Mouse (Mus musculus) midbrain, embryonic 16.5 days (tissue): Measurements from ENCODE around the gene Qsox1. TPM values are rescaled to one million over a fixed set of nuclear protein-coding genes. Genes with fewer than 3 reads are reported as not detected.

Source experiments
- ATAC-seq: fragments of 200-750 bp; cut with Nextera tagmentation; 2 replicates; pipeline ENCODE4 v1.8.0; 2017; ENCODE audit warnings: moderate TSS enrichment
- H3K27ac ChIP-seq: fragments of 300-500 bp; sonication (generic); 2 replicates; pipeline ENCODE4 v1.5.1; 2014; ENCODE audit warnings: mild to moderate bottlenecking, low read length, mixed read lengths
- H3K27me3 ChIP-seq: fragments of 300-500 bp; sonication (generic); 2 replicates; pipeline ENCODE4 v1.6.1; 2014; ENCODE audit warnings: low read depth, low read length, mixed read lengths; ENCODE audit not compliant: control insufficient read depth, insufficient read depth
- H3K36me3 ChIP-seq: fragments of 300-500 bp; sonication (generic); 2 replicates; pipeline ENCODE4 v1.6.1; 2014; ENCODE audit warnings: mild to moderate bottlenecking, low read length, moderate library complexity, mixed read lengths; ENCODE audit not compliant: control insufficient read depth, insufficient read depth
- H3K4me1 ChIP-seq: fragments of 300-500 bp; sonication (generic); 2 replicates; pipeline ENCODE4 v1.6.1; 2014; ENCODE audit warnings: mild to moderate bottlenecking, low read length, mixed read lengths; ENCODE audit not compliant: control insufficient read depth, insufficient read depth
- H3K4me2 ChIP-seq: fragments of 300-500 bp; sonication (generic); 2 replicates; pipeline ENCODE4 v1.6.1; 2014; ENCODE audit warnings: mild to moderate bottlenecking, low read length, mixed read lengths
- H3K4me3 ChIP-seq: fragments of 300-500 bp; sonication (generic); 2 replicates; pipeline ENCODE4 v1.5.1; 2014; ENCODE audit warnings: low read depth, mild to moderate bottlenecking, low read length, moderate library complexity, mixed read lengths
- H3K9ac ChIP-seq: fragments of 300-500 bp; sonication (generic); 2 replicates; pipeline ENCODE4 v1.6.1; 2014; ENCODE audit warnings: low read depth, low read length, mixed read lengths
- H3K9me3 ChIP-seq: fragments of 300-500 bp; sonication (generic); replicated peaks from 2 replicates; pipeline ENCODE4 v1.6.1; 2014; ENCODE audit warnings: mild to moderate bottlenecking, low read length, mixed read lengths; ENCODE audit not compliant: control insufficient read depth, poor library complexity, severe bottlenecking
- WGBS: fragments of 180-500 bp; shearing (Covaris S2); extraction: QIAGEN DNeasy Blood & Tissue Kit; methylation state at CpG from one replicate; pipeline ENCODE4 v1.1.7; 2014; 5-methylcytosine and 5-hydroxymethylcytosine counted together
- polyA plus RNA-seq: library from polyadenylated mRNA; unstranded; fragments of >200 nt; fragmentation: Nextera tagmentation; extraction: Ambion mirVana; gene quantifications from 2 replicates; pipeline ENCODE4 v1.2.1, GENCODE M21; 2015

Gene Qsox1
- 18.0 and 18.9 TPM in 2 replicates for polyA plus RNA-seq

DNA sequence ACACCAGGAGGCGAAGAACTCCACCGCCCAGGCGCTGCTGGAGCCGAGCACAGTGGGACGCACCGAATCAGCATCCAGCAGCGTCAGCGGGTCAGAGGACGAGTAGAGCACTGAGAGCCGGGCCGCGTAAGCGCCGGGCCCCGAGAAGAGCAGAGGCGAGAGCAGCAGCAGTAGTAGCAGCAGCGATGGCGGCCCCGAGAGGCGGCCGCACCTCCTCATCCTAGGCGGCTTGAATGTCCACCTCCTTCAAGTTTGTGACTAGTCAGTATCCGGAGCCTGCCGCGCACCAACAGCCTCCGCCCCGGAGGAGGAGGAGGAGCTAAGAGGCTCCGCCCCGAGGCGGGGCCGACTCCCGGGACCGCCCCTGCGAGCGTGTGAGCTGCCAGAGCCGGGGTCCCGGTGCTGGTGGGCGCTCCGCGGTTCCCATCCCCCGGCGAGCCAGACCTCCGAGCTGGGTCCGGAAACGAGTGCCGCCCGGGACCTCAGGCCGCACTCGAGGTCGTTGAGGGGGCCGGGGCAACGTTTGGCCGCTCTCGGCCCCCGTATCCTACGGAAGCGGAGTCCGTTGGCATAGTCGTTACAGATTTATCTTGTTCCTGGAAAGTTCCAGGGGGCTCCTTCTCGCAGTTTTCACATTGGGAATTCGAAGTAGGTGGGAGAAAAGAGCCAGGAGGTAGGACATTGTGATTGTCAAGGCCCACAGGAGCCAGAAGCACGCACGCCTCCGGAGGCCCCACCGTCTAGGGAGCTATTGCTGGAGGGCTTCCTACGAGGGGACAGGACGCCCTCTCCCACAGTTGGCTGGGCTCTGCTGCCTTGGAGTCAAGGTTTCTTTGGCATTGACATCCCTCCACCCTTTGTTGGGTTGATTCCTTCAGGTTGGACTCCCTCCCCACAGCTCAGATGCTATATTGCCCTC lies at the start of gene Qsox1:
TSS of gene Qsox1 (minus strand) at position 309 of the 919 bp plus-strand sequence.
- ATAC-seq = peak; percentile 96
- peak within 1 kb of the TSS; percentile 37; the same call in 1 of the 2 replicates for H3K27ac ChIP-seq
- under 1% methylated on average over 63 of the region's 67 CpGs for WGBS
- peak within 1 kb of the TSS; percentile 71 for H3K4me2 ChIP-seq
- peak within 1 kb of the TSS; percentile 77 for H3K9ac ChIP-seq
- H3K27me3 ChIP-seq = no peaks in the 10 kb centered on the region; the same call in 1 of the 2 replicates
- peaks cover 10% of the 10 kb centered on the region for H3K4me1 ChIP-seq
- no peaks in the 10 kb centered on the region for H3K36me3 ChIP-seq
- H3K9me3 ChIP-seq = no peaks in the 10 kb centered on the region
- peak within 1 kb of the TSS; percentile 82 for H3K4me3 ChIP-seq

DNA sequence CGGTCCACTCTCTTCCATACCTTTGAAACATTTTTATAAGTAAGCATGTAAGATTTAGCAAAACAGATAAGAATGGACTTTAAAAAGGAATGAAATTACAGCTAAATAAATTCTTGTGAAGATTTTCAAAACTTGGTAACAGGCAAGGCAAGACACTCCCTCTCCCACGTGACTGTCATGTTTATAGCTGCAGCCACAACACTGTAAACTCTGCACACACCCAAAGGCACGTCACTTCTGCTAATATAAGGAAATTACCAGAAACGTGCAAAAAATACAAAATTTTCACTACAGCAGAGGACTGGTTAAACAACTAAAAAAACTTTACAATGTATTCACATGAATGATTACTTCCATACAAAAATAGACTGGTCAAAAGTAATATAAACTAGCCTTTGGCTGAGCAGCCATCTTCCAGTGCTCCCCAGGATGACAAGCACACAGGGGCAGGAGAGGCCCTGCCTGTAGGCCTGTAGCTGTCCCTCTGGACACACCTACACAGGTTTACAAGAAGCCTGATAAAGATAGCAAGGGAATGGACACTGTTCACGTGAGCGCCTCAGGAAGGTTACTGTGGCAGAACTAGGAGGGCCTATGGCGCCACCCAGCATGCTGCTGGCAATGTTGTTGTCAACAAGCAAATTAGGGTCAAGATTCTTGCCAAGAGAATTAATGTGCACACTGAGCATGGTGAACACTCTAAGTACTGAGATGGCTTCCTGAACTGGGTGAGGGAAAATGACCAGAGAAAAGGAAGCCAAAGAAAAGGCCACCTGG lies 42.4 kb upstream of the Qsox1 start:
- no peak overlapping the region for H3K27ac ChIP-seq
- peaks cover 9% of the 10 kb centered on the region; the same call in 1 of the 2 replicates for H3K36me3 ChIP-seq
- ATAC-seq = no peak
- 88% methylated on average over 7 of the region's 7 CpGs for WGBS
- H3K9ac ChIP-seq = no peak overlapping the region
- no peak overlapping the region for H3K4me2 ChIP-seq
- no peaks in the 10 kb centered on the region for H3K27me3 ChIP-seq
- H3K4me3 ChIP-seq = no peak overlapping the region
- no peaks in the 10 kb centered on the region for H3K9me3 ChIP-seq
- no peaks in the 10 kb centered on the region for H3K4me1 ChIP-seq

DNA sequence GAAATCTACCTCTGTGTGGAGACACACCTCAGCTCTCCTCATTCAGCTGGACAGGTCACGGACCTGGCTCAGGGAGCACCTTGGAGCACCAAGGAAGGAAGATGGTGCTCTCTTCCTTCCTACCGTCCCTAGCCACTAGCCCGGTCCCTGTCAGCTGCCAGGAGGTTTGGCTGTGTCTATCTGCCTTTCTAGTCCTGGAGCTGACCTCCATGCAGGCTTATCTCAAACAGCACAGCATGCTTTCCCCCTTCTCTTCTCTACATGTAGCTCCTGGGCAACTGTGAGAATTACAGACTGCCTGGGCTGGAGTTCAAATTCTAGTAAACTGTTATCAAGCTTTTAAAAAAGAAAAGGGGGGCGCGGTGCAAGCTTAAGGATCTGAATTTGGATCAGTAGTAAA lies 40.3 kb upstream of the Qsox1 start:
- no peak overlapping the region for H3K4me2 ChIP-seq
- H3K4me3 ChIP-seq = no peak overlapping the region
- no peak overlapping the region for H3K27ac ChIP-seq
- H3K4me1 ChIP-seq = no peaks in the 10 kb centered on the region
- ATAC-seq = no peak
- H3K36me3 ChIP-seq = peaks cover 13% of the 10 kb centered on the region; the same call in 1 of the 2 replicates
- H3K9me3 ChIP-seq = no peaks in the 10 kb centered on the region
- H3K9ac ChIP-seq = no peak overlapping the region
- no peaks in the 10 kb centered on the region for H3K27me3 ChIP-seq
- 96% methylated on average over 5 of the region's 5 CpGs for WGBS

DNA sequence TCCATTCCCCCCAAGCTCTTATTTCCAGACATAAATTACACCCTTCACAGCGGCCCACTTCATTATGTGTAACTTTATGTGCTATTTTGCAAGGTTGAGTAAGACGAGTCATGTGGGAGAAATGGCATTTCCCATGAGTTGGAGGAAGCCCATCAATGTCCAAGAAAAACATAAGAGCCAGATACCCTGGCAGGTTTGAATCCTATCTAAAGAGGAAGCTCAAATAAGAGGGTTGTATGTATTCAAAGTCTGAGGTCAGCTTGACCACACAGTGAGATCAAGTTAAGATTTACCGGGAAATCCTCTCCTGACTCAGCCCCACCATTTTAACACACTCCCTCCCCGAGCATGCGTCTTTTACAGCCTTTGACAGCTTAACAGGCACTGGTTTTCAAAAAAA lies 31.5 kb upstream of the Qsox1 start:
- ATAC-seq = no peak
- H3K4me3 ChIP-seq = no peak overlapping the region
- no peak overlapping the region for H3K9ac ChIP-seq
- no peak overlapping the region for H3K27ac ChIP-seq
- no peak overlapping the region for H3K4me2 ChIP-seq
- H3K27me3 ChIP-seq = no peaks in the 10 kb centered on the region
- 88% methylated on average over 5 of the region's 5 CpGs for WGBS
- H3K36me3 ChIP-seq = peaks cover 23% of the 10 kb centered on the region; the same call in 1 of the 2 replicates
- H3K4me1 ChIP-seq = no peaks in the 10 kb centered on the region
- H3K9me3 ChIP-seq = no peaks in the 10 kb centered on the region

DNA sequence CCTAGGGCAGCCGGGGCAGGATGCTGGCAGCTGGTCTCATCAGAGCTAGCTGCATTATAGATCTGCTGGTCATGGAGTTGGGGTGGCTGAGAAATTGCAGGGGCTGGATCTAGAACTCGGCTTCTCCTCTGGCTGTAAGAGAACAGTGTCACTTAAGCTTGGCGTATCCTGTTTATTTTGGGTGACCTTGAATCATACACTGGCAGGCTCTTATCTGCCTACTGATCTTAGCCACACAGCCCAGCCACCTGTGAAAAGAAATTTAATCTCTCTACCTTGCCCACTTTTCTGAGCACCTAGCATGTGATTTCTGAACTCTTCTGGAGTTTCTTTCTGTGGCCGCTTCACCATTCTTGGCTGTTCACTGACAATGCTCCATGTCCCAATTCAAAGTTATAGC lies 30.8 kb upstream of the Qsox1 start:
- Histone ChIP-seq H3K27ac (no peak overlapping the region), H3K27me3 (no peaks in the 10 kb centered on the region), H3K4me1 (no peaks in the 10 kb centered on the region), H3K4me3 (no peak overlapping the region), H3K9ac (no peak overlapping the region), H3K9me3 (no peaks in the 10 kb centered on the region), H3K36me3 (peaks cover 23% of the 10 kb centered on the region; the same call in 1 of the 2 replicates), H3K4me2 (no peak overlapping the region)
- WGBS = 97% methylated on average over 4 of the region's 4 CpGs
- ATAC-seq = no peak

DNA sequence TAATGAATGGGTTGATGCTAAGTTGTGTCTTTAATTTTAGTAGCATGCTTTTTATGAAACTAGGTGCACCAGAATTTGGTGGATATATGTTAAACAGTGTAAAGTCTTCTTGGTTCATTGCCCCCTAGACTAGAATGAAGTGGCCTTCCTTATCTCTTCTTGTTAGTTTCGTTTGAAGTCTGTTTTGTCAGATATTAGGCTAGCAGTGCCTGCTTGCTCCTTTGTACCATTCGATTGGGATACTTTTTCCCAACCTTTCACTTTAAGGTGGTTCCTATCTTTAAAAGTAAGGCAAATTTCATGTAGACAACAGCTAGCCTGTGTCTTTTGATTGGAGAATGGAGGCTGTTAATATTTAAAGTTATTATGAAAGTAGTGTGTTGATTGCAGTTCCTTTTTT lies 23.0 kb upstream of the Qsox1 start:
- WGBS = 85% methylated on average over 2 of the region's 2 CpGs
- H3K27ac ChIP-seq = no peak overlapping the region
- no peaks in the 10 kb centered on the region for H3K4me1 ChIP-seq
- no peaks in the 10 kb centered on the region; the same call in 1 of the 2 replicates for H3K36me3 ChIP-seq
- H3K4me3 ChIP-seq = no peak overlapping the region
- H3K4me2 ChIP-seq = no peak overlapping the region
- H3K9me3 ChIP-seq = no peaks in the 10 kb centered on the region
- no peaks in the 10 kb centered on the region for H3K27me3 ChIP-seq
- no peak for ATAC-seq
- no peak overlapping the region for H3K9ac ChIP-seq

DNA sequence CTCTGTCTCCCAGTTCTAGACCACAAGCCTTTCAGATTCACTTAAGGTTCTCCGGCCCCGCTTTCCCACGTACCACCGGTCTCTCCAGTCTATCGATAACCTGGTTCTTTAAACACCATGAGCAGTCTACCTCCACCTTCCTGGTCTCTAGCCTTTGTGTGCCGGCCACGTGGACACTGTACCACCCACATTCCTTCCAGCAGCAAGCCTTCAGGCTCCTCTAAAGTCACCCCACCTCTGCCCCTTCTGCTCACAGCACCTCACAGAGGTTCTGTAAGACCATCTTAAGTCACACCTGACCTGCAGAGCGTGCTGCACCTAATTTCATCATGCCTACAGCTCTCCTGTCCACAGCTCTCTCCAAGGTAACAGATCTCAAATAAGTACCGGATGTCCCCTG lies 20.9 kb upstream of the Qsox1 start:
- WGBS = 89% methylated on average over 9 of the region's 9 CpGs
- Histone ChIP-seq H3K27ac (no peak overlapping the region), H3K9me3 (no peaks in the 10 kb centered on the region), H3K4me2 (no peak overlapping the region), H3K9ac (no peak overlapping the region), H3K36me3 (no peaks in the 10 kb centered on the region; the same call in 1 of the 2 replicates), H3K4me1 (no peaks in the 10 kb centered on the region), H3K4me3 (no peak overlapping the region), H3K27me3 (no peaks in the 10 kb centered on the region)
- ATAC-seq = no peak

DNA sequence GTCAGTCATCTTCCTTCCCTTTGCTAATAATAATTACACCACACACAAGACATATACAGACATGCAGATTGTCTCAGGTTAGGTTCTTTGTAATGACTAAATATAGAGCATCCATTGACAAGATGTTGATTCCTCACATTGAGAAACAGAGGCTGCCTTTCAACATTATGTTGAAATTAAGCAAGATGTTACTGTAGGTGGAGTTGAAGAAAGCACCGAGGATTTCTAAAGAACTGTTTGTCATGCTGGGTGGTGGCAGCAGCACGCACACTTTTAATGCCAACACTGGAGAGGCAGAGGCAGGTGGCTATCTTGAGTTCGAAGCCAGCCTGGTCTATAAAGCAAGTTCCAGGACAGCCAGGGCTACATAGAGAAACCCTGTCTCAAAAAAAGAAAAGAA lies 19.3 kb upstream of the Qsox1 start:
- Histone ChIP-seq H3K36me3 (no peaks in the 10 kb centered on the region), H3K4me2 (no peak overlapping the region), H3K27ac (no peak overlapping the region), H3K4me3 (no peak overlapping the region), H3K9ac (no peak overlapping the region), H3K9me3 (no peaks in the 10 kb centered on the region), H3K4me1 (no peaks in the 10 kb centered on the region), H3K27me3 (no peaks in the 10 kb centered on the region)
- ATAC-seq = no peak
- 88% methylated on average over 3 of the region's 3 CpGs for WGBS

DNA sequence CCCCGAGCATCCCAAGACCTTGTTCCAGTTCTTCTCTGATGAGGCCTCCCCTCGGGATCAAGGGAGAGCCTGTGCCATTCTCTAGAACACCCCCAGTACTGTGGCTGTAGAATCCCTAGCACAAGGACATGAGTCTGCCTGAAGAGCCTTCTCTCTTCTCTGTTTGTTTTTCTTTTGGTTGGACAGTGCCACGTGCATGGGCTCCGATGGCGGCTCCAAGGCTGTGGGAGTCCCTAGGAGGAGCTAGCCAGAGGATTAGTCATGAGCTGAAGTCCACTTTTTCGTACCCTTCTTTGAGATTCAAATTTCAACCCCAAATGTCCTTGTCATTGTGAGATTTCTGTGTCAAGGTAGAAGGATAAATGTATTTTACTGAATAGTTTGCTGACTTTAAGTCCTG lies 18.2 kb upstream of the Qsox1 start:
- 73% methylated on average over 6 of the region's 6 CpGs for WGBS
- H3K36me3 ChIP-seq = no peaks in the 10 kb centered on the region
- no peak for ATAC-seq

More for the DNA sequence above, 18.2 kb upstream of the Qsox1 start:
- Histone ChIP-seq H3K27ac (no peak overlapping the region), H3K9me3 (no peaks in the 10 kb centered on the region), H3K4me1 (no peaks in the 10 kb centered on the region), H3K27me3 (no peaks in the 10 kb centered on the region), H3K4me2 (no peak overlapping the region), H3K9ac (no peak overlapping the region), H3K4me3 (no peak overlapping the region)
